Mouse (Mus musculus): Measurements from ENCODE around the gene Mdp1.

The Mdp1 gene

DNA sequence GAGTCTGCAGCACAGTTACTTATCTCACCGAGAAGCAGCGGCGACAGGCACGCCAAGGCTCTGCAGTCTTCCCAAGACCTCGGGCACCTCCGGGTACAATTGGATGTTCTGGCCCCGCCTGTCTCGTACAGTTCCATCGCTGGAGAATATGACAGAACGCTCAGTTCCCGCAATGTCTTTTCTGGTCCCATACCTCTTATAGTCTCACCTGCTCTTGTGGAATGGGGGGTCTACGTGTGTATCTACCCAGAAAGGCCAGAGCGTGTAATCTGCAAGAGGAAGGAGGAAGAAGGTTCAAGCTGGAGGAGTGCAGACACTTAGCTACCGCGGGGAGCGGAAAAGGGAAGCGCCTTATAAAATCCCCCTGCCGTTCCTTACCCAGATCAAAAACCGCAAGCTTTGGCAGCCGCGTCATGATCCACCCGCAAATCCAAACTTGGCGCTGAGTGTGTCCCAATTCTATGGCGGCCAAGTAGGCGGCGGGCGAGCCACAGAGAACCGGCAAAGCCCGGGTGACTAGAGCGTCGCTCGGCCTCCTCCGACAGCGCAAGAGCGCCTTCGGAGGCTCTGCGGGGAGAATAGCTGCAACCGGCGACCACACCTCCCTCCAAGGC lies at the start of gene Mdp1:
Mdp1 (minus strand) TSS at position 549 of the 614 bp plus-strand sequence.
- peak; percentile 70 to 84 for DNase-seq (ENCODE audit: low spot score in 2 of 2)

DNA sequence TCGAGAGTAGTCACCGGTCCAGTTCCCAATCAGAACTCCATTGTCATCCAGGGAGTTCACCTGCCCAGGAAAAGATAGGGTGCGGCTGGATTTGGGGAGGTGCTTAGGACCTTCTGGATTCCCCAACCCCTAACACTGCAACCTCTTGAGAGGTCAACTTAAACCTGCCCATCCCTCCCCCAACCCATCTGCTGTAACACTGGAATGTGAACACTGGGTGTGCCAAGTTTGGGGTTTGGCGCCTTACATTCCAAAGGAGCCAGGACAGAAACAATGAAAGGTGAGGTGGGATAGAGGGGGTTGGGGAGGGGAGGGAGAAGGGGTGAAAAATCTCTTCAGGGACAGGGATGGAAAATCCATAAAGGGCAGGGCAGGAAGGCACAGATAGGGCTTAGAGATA lies 49.2 kb upstream of the Mdp1 start:
- no peak for DNase-seq (ENCODE audit: low spot score in 2 of 2)

DNA sequence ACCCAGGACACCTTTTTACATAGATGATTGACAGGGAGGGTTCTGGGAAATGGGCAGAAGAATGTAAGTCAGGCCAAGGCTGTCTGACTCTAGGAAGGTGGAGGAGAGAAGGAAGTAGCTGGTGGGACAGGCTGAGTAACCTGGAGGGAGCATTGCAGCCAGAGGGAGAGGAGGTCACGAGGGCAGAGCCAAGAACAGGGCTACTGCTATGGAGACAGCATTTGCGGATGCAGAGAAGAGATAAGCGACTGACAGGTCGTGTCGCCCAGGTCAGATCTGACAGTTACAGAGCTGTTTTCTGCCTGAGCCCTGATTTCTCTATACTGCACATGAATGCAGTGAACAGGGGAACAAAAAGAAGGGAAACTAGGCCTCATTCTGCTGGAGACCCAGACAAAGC lies 47.1 kb upstream of the Mdp1 start:
- DNase-seq (ENCODE audit: low spot score in 2 of 2), result no peak

DNA sequence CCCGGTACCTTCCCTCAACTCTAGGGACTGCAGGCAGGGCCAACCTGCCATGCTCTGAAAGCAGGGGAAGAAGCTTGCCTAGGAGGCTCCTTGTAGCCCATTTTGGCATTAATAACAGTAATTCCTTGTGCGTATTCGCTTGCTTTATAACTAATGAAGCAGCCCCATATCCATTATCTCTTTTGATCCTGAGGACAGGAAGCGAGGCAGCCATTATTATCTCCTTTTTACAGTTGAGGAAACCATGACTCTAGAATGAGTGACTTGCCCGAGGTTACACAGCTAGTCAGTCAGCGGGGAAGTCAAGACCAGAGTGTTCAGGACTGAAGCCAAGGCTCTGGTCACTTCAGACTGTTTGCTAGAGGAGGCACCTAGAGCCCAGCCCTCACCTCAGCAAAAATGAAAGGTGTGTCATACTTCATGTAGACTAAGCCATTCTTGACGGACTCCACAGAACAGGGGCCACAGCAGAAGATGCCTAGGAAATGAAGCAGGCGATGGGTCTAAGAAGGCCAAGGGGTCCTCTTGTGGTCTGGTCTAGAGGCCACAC lies 45.8 kb upstream of the Mdp1 start:
- DNase-seq (ENCODE audit: low spot score in 2 of 2), result no peak

DNA sequence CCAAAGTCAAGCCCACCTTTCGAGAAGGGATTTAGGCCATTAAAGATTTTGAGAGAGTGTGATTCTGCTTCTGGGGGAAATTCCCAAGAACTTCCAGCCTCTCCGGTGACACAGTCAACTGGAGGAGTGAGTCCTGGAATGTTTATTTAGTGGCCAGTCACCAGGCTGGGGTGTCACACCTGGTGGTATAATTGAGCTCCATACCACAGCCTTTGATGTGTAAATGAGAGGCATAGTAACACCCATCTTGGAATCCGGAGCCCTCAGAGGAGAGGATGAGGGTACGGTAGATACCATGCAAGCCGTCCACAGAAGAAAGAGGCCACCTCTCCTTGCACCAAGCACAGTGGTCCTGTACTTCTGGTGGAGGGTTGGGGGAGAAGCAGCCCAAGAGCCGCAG lies 42.5 kb upstream of the Mdp1 start:
- DNase-seq (ENCODE audit: low spot score in 2 of 2), result no peak

DNA sequence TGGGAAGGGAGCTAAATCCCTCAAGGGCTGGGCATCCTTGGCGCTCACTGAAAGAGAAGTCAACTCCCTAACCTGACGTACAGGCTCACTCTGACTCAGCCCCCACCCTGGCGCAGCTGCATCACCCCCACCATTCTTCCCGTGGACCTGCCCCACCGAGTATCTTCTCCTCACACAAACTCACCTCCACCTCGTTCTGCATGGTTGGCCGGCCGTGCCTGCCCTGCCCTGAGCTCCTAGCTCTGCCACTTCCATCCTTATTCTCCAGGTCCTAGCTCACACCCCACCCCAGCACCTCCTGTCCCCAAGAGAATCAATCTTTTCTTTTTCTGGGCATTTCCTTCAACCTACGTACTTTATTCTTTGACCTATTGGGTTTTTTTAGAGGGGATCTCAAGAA lies 40.8 kb upstream of the Mdp1 start:
- no peak for DNase-seq (ENCODE audit: low spot score in 2 of 2)

DNA sequence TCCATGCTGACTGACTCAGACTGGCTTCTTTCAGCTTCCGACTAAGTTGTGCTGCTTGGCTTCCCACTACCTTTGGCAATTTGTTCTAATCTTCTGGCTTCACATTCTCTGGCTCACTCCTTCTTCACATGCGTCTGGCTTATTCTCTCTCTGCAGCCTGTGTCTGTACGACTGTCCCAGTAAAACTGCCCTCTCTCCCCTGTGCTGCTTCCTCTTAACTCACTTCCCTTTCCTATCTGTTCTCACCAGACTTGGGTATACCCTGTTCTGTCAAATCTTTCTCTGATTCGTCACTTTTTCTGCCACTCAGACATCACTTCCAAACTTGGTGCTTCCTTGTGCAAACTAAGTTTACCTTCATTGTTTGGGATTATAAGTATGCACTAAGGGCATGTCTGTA lies 36.9 kb upstream of the Mdp1 start:
- DNase-seq (ENCODE audit: low spot score in 2 of 2), result no peak

DNA sequence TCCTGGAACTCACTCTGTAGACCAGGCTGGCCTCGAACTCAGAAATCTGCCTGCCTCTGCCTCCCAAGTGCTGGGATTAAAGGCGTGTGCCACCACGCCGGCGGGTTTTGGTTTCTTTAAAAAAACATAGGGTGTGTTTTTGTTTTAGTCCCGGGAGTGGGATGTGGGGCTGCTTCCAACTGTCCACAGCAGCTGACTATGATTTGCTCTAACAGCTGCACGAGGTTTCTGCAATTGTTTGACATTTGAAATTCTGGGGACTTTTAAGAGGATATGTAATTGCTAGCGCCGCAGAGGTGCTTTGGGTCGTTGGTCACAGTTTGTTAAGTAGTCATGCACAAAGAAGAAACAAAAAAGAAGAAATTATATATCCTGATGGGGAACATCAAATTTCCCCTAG lies 29.1 kb upstream of the Mdp1 start:
- no peak for DNase-seq (ENCODE audit: low spot score in 2 of 2)

DNA sequence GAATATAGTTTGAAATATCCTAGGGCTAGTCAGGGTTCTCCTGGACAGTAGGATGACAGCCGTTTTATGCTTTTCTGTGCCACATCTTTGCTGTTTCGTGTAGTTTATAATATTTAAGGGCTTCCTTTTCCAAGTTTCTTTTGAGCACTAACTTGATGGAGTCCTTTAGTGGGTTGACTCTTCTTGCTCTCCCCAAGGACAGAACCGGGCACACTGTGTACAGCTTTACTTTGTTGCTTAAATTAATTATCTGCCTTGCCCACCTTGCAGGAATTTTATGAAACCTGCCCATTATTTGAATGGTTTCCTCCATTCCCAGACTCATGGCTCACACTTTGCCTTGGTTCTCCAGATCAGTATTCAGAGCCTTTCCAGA lies 21.8 kb upstream of the Mdp1 start:
- no peak for DNase-seq (ENCODE audit: low spot score in 2 of 2)

DNA sequence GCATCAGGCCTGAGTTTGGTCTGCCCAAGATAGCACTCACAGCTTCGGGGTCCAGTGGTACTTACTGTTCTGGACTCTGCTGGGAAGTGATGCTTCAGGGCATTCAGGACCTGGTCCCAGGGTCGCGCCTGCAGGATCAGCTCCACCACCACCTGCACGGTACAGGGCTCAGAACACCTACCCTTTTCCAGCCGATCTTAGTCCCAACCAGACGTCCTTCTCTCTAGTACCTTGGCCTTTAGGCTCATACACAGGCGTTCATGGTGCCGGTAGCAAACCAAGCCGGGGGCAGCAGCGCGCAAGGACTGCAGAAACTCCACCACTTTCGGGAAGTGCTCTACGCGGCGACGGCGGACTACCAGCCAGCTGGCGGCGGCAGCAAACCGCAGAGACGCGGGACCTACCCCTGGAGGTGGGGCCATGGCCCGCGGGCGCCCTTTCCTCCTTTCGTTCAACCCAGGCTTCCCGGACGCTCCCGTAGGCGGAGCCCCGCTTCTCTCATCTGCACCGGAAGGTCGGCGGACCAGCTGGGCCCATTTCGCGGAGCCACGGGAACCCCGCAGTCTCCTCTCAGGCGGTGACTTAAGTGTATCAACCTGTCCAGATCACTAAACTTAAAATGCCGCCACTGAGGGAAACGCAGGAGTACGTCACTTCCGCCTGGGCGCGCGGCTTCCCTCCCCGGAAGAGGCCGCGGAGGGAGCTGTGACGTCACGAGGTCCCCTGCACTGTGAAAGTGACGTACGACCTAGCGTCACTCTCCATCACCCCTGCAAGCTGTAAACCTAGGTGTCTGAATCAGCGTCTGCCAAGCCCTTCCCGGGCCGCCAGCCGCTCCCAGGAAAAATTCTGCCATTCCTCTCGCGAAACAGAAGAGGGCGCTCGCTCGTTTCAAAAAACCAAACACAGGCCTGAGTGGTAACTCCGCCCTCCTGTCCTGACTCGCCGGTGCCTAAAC lies 21.1 kb upstream of the Mdp1 start, which contains the start of gene Tinf2:
Tinf2 (minus strand) TSS at position 661 of the 958 bp plus-strand sequence.
- DNase-seq (ENCODE audit: low spot score in 2 of 2), result peak; percentile 92 to 95

DNA sequence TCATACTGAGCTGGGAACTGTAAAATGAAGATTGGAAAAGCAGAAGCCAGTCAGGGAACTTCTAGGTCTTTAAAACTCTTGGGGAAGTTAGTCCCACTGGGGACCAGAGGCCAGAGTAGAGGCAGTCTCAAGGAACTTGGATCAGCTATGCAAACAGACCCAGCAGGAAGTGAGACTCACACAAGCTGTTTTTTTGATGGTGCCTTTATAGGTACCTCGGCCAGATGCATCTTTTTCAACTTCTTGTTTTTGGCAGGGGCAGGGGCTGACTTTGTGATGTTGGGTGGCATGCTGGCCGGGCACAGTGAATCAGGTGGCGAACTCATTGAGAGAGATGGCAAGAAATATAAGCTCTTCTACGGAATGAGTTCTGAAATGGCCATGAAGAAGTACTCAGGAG lies 17.3 kb upstream of the Mdp1 start:
- no peak for DNase-seq (ENCODE audit: low spot score in 2 of 2)

DNA sequence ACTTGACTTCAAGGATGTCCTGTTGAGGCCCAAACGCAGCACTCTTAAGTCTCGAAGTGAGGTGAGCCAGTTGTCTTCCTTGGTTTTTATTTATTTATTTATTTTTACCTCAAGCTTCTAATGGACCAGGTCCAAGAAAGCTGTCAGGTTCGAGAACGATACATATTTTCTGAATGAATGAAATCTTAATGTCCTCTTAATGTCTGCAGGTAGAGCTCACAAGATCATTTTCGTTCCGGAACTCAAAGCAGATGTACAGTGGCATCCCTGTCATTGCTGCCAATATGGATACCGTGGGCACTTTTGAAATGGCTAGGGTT lies 12.4 kb upstream of the Mdp1 start:
- no peak for DNase-seq (ENCODE audit: low spot score in 2 of 2)

DNA sequence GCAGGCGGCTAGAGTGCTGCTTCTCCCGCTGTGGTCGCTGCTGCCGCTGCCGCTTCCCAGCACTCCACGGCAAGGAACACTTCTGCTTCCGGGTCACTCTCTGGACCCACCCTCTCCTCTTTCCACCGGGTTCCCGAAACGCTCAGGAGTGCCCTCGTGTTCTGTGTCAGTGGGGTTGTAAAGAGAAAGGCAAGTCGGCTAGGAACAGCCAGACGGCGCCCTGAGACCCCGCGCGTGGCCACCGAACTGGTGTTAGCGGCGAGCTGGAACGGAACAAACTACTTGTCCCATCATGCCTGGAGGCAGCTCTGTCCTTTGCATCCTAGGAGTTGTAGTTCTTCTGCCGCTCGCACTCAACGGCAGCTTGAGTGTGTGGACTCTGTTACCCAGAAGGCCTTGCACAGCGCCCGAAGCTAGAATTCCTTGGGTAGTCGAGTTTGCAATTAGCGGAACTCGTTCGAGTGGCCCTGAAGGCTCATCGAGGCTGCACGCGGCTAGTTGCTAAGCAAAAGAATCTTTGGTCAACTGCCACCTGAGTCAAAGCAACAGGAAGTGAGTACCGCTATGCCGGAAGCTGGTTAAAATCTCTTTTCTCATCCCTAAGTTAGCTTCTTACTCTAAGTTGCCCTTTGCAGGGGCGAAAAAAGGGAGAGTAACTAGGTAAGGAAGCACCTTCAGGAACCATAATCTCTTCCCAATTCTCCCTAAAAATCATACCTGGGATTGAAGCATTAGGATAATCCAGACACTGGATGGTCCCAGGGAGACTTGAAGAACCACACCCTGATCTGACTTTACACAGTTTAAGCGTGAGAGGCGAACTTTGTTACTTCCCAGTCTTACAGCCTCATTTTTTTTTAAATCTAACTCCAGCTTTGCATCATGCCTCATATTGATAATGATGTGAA lies 11.8 kb upstream of the Mdp1 start, which contains the start of the genes Gmpr2 and Nedd8:
Gmpr2 (plus strand) TSS at position 109 of the 908 bp plus-strand sequence.
Nedd8 (minus strand) TSS at position 292 of the 908 bp plus-strand sequence.
- DNase-seq (ENCODE audit: low spot score in 2 of 2), result peak; percentile 89 to 95

DNA sequence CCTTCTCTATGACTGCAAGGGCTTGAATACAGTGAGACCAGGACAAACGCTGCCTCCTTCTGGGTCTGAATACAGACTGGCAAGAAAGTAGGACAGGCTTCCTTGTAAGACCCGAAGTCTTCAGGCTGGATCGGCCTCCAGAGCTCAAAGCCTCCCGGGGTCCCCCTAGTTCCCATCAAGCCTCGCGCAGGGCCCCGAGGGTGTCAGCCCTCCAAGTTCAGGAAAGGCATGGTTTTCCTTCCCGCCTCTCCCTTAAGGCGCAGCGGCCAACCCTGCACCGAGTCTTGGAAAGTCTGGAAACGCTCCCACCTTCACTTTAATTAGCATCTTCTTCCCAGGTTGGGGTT lies 11.2 kb upstream of the Mdp1 start:
- no peak for DNase-seq (ENCODE audit: low spot score in 2 of 2)

DNA sequence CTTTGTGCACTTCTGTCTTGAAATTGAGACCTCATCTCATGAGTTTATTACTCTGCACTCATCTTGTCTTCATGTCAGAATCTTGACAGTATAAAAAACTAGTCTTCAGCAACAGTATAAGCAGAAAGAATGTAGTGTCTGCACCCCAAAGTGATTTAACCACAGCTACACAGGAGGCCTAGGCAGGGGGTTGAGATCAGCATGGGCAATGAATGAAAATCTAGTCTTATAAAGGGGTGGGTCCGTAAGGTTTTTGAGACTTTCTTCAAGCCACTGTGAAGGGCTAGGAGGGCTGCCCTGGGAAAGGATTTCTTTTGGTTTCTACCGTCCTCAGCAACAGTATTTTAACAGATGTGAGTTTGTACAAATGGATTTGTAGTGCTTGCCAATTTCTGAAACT lies 328 bp upstream of the Mdp1 start:
- no peak for DNase-seq (ENCODE audit: low spot score in 2 of 2)

DNA sequence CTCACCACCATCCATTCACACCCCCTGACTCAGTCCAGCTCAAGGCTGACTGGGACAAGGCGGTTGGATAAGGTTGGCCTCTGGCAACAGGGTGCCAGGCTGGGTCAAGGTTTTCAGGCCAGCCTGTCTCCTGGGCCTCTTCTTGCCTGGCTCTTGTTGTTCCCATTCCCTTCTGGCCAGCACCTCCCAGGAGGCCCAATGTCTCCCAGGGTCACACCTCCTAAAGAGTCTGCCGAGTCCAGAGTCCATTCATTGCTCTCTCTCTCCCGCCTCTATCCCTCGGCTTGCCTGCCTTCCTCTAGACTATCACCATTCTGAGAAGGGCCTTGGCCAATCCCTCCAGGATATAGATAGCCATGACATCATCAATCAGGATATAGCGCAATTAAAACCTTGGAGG lies 2.3 kb downstream of the Mdp1 start:
- no peak for DNase-seq (ENCODE audit: low spot score in 2 of 2)

DNA sequence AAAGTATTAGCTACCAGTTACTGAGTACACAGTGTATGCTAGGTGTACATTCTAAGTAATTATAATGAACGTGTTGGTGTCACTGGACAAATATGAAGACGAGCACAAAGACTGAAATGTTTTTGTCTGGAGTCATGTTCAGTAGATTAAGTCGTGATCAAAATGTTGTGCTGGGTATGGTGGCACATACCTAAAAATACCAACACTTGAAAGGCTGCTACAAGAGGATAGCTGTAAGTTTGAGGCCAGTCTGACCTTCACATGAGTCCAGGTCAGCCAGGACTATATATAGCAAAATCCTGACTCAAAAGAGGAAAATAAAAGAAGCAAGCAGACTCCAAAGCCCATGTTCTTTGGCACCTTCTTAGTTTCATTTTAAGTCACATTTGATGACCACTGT lies 3.4 kb downstream of the Mdp1 start:
- no peak for DNase-seq (ENCODE audit: low spot score in 2 of 2)

DNA sequence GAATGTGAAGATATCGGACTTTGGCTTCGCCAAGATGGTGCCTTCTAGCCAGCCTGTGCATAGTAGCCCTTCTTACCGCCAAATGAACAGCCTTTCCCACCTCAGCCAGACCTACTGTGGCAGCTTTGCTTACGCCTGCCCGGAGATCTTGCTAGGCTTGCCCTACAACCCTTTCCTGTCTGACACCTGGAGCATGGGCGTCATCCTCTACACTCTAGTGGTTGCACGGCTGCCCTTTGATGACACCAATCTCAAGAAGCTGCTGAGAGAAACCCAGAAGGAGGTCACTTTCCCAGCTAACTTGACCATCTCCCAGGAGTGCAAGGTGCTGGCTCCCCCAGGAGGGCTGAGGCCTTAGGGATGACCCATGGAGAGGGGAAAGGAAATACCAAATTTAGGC lies 8.8 kb downstream of the Mdp1 start:
- DNase-seq (ENCODE audit: low spot score in 2 of 2), result no peak

DNA sequence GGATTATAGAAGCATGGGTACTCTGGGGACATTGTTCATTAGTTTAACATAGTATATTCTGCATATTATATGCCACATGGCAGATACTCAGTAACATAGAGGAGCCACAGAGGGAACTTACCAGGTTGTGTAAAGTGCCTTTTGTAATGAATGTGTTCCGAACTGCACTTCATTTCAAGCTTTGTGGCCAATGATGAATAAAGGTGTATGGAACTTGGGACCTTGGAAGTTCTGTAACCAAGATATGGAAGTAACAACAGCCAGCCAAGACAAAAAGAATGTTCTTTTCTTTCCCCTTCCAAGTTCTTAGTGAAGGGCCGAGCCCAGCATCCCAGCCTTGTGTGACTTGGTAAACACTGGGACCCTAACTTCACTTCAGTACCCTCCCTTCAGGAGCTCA lies 10.4 kb downstream of the Mdp1 start, which contains the start of gene Tssk4:
Tssk4 (plus strand) TSS at position 301 of the 400 bp plus-strand sequence.
- DNase-seq (ENCODE audit: low spot score in 2 of 2), result no peak

DNA sequence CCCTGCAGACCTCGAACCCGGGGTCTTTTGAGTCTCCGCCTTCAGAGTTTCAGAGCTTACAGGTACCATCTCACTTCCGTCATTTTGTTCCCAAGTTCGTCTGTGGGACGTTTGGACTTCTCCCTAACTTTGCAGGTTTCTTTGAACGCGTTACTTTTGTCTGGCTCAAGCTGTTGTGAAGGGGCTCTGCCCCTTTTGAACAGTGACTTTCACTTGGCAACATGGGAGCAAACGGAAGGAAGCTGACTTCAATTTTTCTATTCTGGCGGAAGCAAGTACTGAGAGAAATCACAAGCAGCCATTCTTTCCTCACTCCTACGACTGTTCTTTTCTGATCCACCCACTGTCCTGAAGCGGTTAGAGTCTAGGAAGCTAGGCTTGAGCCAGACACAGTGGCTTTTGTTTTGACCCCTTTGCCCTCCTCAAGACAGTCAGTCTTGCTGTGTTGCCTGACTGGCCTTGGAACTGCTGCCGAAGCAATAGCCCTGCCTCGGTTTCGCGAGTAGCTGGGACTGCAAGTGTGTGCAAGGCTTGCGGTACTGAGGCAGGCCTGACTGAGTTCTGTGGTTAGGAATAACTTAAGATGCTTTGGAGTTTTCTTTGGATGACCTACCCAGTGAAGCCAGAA lies 15.9 kb downstream of the Mdp1 start:
- peak in 1 of 2 experiments; percentile 27 for DNase-seq (ENCODE audit: low spot score in 2 of 2)
